Mouse (Mus musculus): ENCODE measurements around the gene Eif4b.

GRCm38 (mm10) chr15:102077111-102077677 is 3.6 kb downstream of the Eif4b start:
- TF ChIP-seq POLR2A (IDR thresholded peaks at IDR 0.05; ENCODE audit: control insufficient read depth, low read depth, low read length) (no peak), CTCF (IDR thresholded peaks at IDR 0.05; ENCODE audit: control insufficient read depth, insufficient read depth, insufficient replicate concordance, low read depth, low read length) (no peak)

Data from testis, adult 2 months (tissue).